10 mouse cellular contexts compared by ENCODE assay signal in genomic region chr5:119058231-119058851, GRCm38 (mm10).
DNase-seq lines count a peak whose midpoint lies in the region; ATAC-seq lines count a peak whose summit lies in the region.
"Had no signal": no experiment of that assay in that cellular context is flagged by ENCODE, and none has a peak within 500 bp of the region (broad histone marks: within the 10 kb centered on the region; RNA-seq: fewer than 3 reads in every experiment).

No protein-coding gene starts in this region.

- no peaks in the 10 kb centered on the region for H3K9me3 ChIP-seq in intestine, embryonic 16.5 days (ENCODE audit: control insufficient read depth, low read length)
- no peaks in the 10 kb centered on the region for H3K9me3 ChIP-seq in intestine, embryonic 15.5 days
- H3K9me3 ChIP-seq: embryonic facial prominence, embryonic 12.5 days; hindbrain, embryonic 13.5 days had no signal

- H3K36me3 ChIP-seq in intestine, embryonic 16.5 days (ENCODE audit: control insufficient read depth, insufficient read depth, low read length), result no peaks in the 10 kb centered on the region
- H3K36me3 ChIP-seq in intestine, embryonic 15.5 days, result no peaks in the 10 kb centered on the region
- H3K36me3 ChIP-seq: embryonic facial prominence, embryonic 12.5 days; hindbrain, embryonic 13.5 days had no signal

- H3K9ac ChIP-seq in intestine, embryonic 16.5 days (ENCODE audit: low read depth, low read length), result no peak overlapping the region
- H3K9ac ChIP-seq in intestine, embryonic 15.5 days, result no peak overlapping the region
- H3K9ac ChIP-seq: embryonic facial prominence, embryonic 12.5 days; hindbrain, embryonic 13.5 days had no signal

- peaks cover 2% of the 10 kb centered on the region; the same call in 1 of the 2 replicates for H3K4me1 ChIP-seq in intestine, embryonic 16.5 days (ENCODE audit: control insufficient read depth, insufficient read depth, low read length)
- peaks cover 6% of the 10 kb centered on the region; the same call in 1 of the 2 replicates for H3K4me1 ChIP-seq in intestine, embryonic 15.5 days (replicated peaks)

- DNase-seq in heart, adult 18-20 months, result peak; percentile 57 to 83
- DNase-seq in kidney, adult 11 months, result peak; percentile 56
- DNase-seq in lung, postnatal 10 days, result peak; percentile 50
- no peak for DNase-seq in retina, postnatal 1 day
- no peak for DNase-seq in cerebellum, adult 9-11 months

- no peak overlapping the region for H3K4me2 ChIP-seq in intestine, embryonic 16.5 days (ENCODE audit: low read depth, low read length)
- no peak overlapping the region for H3K4me2 ChIP-seq in intestine, embryonic 15.5 days (replicated peaks)
- H3K4me2 ChIP-seq: embryonic facial prominence, embryonic 12.5 days; hindbrain, embryonic 13.5 days had no signal

- 54% methylated on average over 10 of the region's 10 CpGs for WGBS in intestine, embryonic 16.5 days
- 52% methylated on average over 10 of the region's 10 CpGs for WGBS in intestine, embryonic 15.5 days

- no peak overlapping the region for H3K27ac ChIP-seq in intestine, embryonic 16.5 days (ENCODE audit: low read length)
- no peak overlapping the region for H3K27ac ChIP-seq in intestine, embryonic 15.5 days
- H3K27ac ChIP-seq: embryonic facial prominence, embryonic 12.5 days; hindbrain, embryonic 13.5 days had no signal

- no peaks in the 10 kb centered on the region for H3K27me3 ChIP-seq in intestine, embryonic 16.5 days (replicated peaks; ENCODE audit: control insufficient read depth, insufficient read depth, low read length)
- H3K27me3 ChIP-seq in intestine, embryonic 15.5 days (replicated peaks), result no peaks in the 10 kb centered on the region; the same call in 1 of the 2 replicates

- H3K4me3 ChIP-seq in intestine, embryonic 16.5 days (ENCODE audit: low read length), result no peak overlapping the region
- H3K4me3 ChIP-seq in intestine, embryonic 15.5 days (replicated peaks), result no peak overlapping the region
- H3K4me3 ChIP-seq: embryonic facial prominence, embryonic 12.5 days; hindbrain, embryonic 13.5 days had no signal

- ATAC-seq in intestine, embryonic 16.5 days, result peak; percentile 62
- no peak for ATAC-seq in intestine, embryonic 15.5 days
- ATAC-seq in monocyte, adult 5-6 weeks (replicated peaks; ENCODE audit: insufficient number of reproducible peaks, low FRiP score, low TSS enrichment, poor library complexity, severe bottlenecking), result no peak

Comparison
In these comparisons a context has a peak if more than half of its experiments do, and no peak if none do; other contexts are left out.
1. DNase-seq: peak in heart, adult 18-20 months (2 of 2), kidney, adult 11 months (single experiment) and lung, postnatal 10 days (single experiment); none in retina, postnatal 1 day (single experiment) and cerebellum, adult 9-11 months (single experiment).